Mouse (Mus musculus): ENCODE data around the gene Ube2b. TPM values are rescaled to one million over a fixed set of nuclear protein-coding genes. Genes with fewer than 3 reads are reported as not detected.

Ube2b gene
- polyA plus RNA-seq (2015; fragmentation: Nextera tagmentation; extraction: Ambion mirVana): 189 and 212 TPM in 2 replicates

GRCm38 (mm10) chr11:52000290-52000962 lies at the start of gene Ube2b:
Gene Ube2b (minus strand): TSS chr11:52000762.
- Histone ChIP-seq H3K4me2 (replicated peaks) (peak within 1 kb of the TSS; percentile 75), H3K4me3 (replicated peaks) (peak within 1 kb of the TSS; percentile 97), H3K27ac (peak within 1 kb of the TSS; percentile 96), H3K4me1 (replicated peaks) (peaks cover 15% of the 10 kb centered on the region), H3K27me3 (replicated peaks) (no peaks in the 10 kb centered on the region), H3K36me3 (peaks cover 16% of the 10 kb centered on the region), H3K9ac (peak within 1 kb of the TSS; percentile 95), H3K9me3 (no peaks in the 10 kb centered on the region)
- peak; percentile 82 for ATAC-seq
- WGBS: under 1% methylated on average over 59 of the region's 63 CpGs

GRCm38 (mm10) chr11:52046446-52047165 lies 46.0 kb upstream of the Ube2b start:
- Histone ChIP-seq H3K27ac (no peak overlapping the region), H3K4me2 (replicated peaks) (no peak overlapping the region), H3K9ac (no peak overlapping the region), H3K9me3 (no peaks in the 10 kb centered on the region), H3K4me1 (replicated peaks) (no peaks in the 10 kb centered on the region), H3K36me3 (no peaks in the 10 kb centered on the region), H3K27me3 (replicated peaks) (no peaks in the 10 kb centered on the region), H3K4me3 (replicated peaks) (no peak overlapping the region)
- WGBS: 48% methylated on average over 4 of the region's 4 CpGs
- ATAC-seq: no peak

GRCm38 (mm10) chr11:52044156-52044555 lies 43.6 kb upstream of the Ube2b start:
- Histone ChIP-seq H3K27ac (no peak overlapping the region), H3K9ac (no peak overlapping the region)
- ATAC-seq: no peak

GRCm38 (mm10) chr11:52043224-52043623 lies 42.7 kb upstream of the Ube2b start:
- no peak overlapping the region for H3K27ac ChIP-seq
- no peaks in the 10 kb centered on the region for H3K36me3 ChIP-seq
- H3K4me1 ChIP-seq (replicated peaks): no peaks in the 10 kb centered on the region
- H3K4me2 ChIP-seq (replicated peaks): no peak overlapping the region
- no peak for ATAC-seq
- 79% methylated on average over 3 of the region's 3 CpGs for WGBS
- no peak overlapping the region for H3K9ac ChIP-seq
- no peaks in the 10 kb centered on the region for H3K9me3 ChIP-seq
- no peaks in the 10 kb centered on the region for H3K27me3 ChIP-seq (replicated peaks)
- no peak overlapping the region for H3K4me3 ChIP-seq (replicated peaks)

More at GRCm38 (mm10) chr11:52044156-52044555, 43.6 kb upstream of the Ube2b start:
- H3K27me3 ChIP-seq (replicated peaks): no peaks in the 10 kb centered on the region
- no peaks in the 10 kb centered on the region for H3K36me3 ChIP-seq
- no peak overlapping the region for H3K4me2 ChIP-seq (replicated peaks)
- H3K9me3 ChIP-seq: no peaks in the 10 kb centered on the region
- no peaks in the 10 kb centered on the region for H3K4me1 ChIP-seq (replicated peaks)
- H3K4me3 ChIP-seq (replicated peaks): no peak overlapping the region

GRCm38 (mm10) chr11:52037659-52038058 lies 37.1 kb upstream of the Ube2b start:
- H3K27me3 ChIP-seq (replicated peaks): no peaks in the 10 kb centered on the region
- no peak overlapping the region for H3K9ac ChIP-seq
- peak; percentile 47; the same call in 1 of the 2 replicates for ATAC-seq
- no peak overlapping the region for H3K4me2 ChIP-seq (replicated peaks)
- 43% methylated on average over 3 of the region's 3 CpGs for WGBS
- H3K4me3 ChIP-seq (replicated peaks): no peak overlapping the region
- H3K9me3 ChIP-seq: no peaks in the 10 kb centered on the region
- H3K4me1 ChIP-seq (replicated peaks): no peaks in the 10 kb centered on the region
- no peak overlapping the region for H3K27ac ChIP-seq
- H3K36me3 ChIP-seq: no peaks in the 10 kb centered on the region

- H3K27ac ChIP-seq: no peak overlapping the region
- H3K36me3 ChIP-seq: no peaks in the 10 kb centered on the region
- H3K4me1 ChIP-seq (replicated peaks): no peaks in the 10 kb centered on the region
- H3K27me3 ChIP-seq (replicated peaks): no peaks in the 10 kb centered on the region
- no peak overlapping the region for H3K9ac ChIP-seq
- 56% methylated on average over 3 of the region's 3 CpGs for WGBS
- no peak overlapping the region for H3K4me3 ChIP-seq (replicated peaks)
- no peak overlapping the region for H3K4me2 ChIP-seq (replicated peaks)
- ATAC-seq: no peak
- no peaks in the 10 kb centered on the region for H3K9me3 ChIP-seq
These were observed 35.3 kb upstream of the Ube2b start for GRCm38 (mm10) chr11:52035905-52036304.

GRCm38 (mm10) chr11:52033953-52034352 lies 33.4 kb upstream of the Ube2b start:
- H3K9ac ChIP-seq: no peak overlapping the region
- H3K27me3 ChIP-seq (replicated peaks): no peaks in the 10 kb centered on the region
- no peak for ATAC-seq
- no peak overlapping the region for H3K4me3 ChIP-seq (replicated peaks)
- 84% methylated on average over 1 of the region's 1 CpGs for WGBS
- no peaks in the 10 kb centered on the region for H3K4me1 ChIP-seq (replicated peaks)
- H3K9me3 ChIP-seq: no peaks in the 10 kb centered on the region
- H3K36me3 ChIP-seq: no peaks in the 10 kb centered on the region
- H3K4me2 ChIP-seq (replicated peaks): no peak overlapping the region
- H3K27ac ChIP-seq: no peak overlapping the region

GRCm38 (mm10) chr11:52032356-52032755 lies 31.8 kb upstream of the Ube2b start:
- H3K4me2 ChIP-seq (replicated peaks): no peak overlapping the region
- ATAC-seq: no peak
- WGBS: 60% methylated on average over 8 of the region's 8 CpGs
- H3K9me3 ChIP-seq: no peaks in the 10 kb centered on the region
- no peak overlapping the region for H3K4me3 ChIP-seq (replicated peaks)
- no peaks in the 10 kb centered on the region for H3K36me3 ChIP-seq
- H3K27me3 ChIP-seq (replicated peaks): no peaks in the 10 kb centered on the region
- H3K27ac ChIP-seq: no peak overlapping the region
- H3K9ac ChIP-seq: no peak overlapping the region
- H3K4me1 ChIP-seq (replicated peaks): no peaks in the 10 kb centered on the region

- no peak overlapping the region for H3K9ac ChIP-seq
- H3K36me3 ChIP-seq: no peaks in the 10 kb centered on the region
- whole genome bisulfite sequencing: 72% methylated on average over 9 of the region's 9 CpGs
- no peaks in the 10 kb centered on the region for H3K9me3 ChIP-seq
- no peak overlapping the region for H3K4me2 ChIP-seq (replicated peaks)
- no peaks in the 10 kb centered on the region for H3K27me3 ChIP-seq (replicated peaks)
- no peak overlapping the region for H3K4me3 ChIP-seq (replicated peaks)
- no peaks in the 10 kb centered on the region for H3K4me1 ChIP-seq (replicated peaks)
- no peak for ATAC-seq
- no peak overlapping the region for H3K27ac ChIP-seq
These were observed 17.7 kb upstream of the Ube2b start for GRCm38 (mm10) chr11:52018217-52018616.

- H3K4me2 ChIP-seq (replicated peaks): no peak overlapping the region
- no peaks in the 10 kb centered on the region for H3K4me1 ChIP-seq (replicated peaks)
- ATAC-seq: no peak
- H3K9me3 ChIP-seq: no peaks in the 10 kb centered on the region
- H3K4me3 ChIP-seq (replicated peaks): no peak overlapping the region
- no peak overlapping the region for H3K27ac ChIP-seq
- H3K36me3 ChIP-seq: no peaks in the 10 kb centered on the region
- no peaks in the 10 kb centered on the region for H3K27me3 ChIP-seq (replicated peaks)
- no peak overlapping the region for H3K9ac ChIP-seq
- WGBS: 81% methylated on average over 5 of the region's 5 CpGs
These were observed 11.0 kb upstream of the Ube2b start for GRCm38 (mm10) chr11:52011541-52011940.

GRCm38 (mm10) chr11:52011011-52011410 lies 10.4 kb upstream of the Ube2b start:
- Histone ChIP-seq H3K27ac (no peak overlapping the region), H3K36me3 (no peaks in the 10 kb centered on the region), H3K27me3 (replicated peaks) (no peaks in the 10 kb centered on the region), H3K9me3 (no peaks in the 10 kb centered on the region), H3K4me1 (replicated peaks) (0 out of 2 replicates have a peak, but pooled peaks cover 3% of the 10 kb centered on the region), H3K4me3 (replicated peaks) (no peak overlapping the region), H3K4me2 (replicated peaks) (no peak overlapping the region), H3K9ac (no peak overlapping the region)
- ATAC-seq: no peak
- 87% methylated on average over 11 of the region's 11 CpGs for WGBS

GRCm38 (mm10) chr11:52005586-52005985 lies 5.0 kb upstream of the Ube2b start:
- Histone ChIP-seq H3K4me3 (replicated peaks) (no peak overlapping the region), H3K4me1 (replicated peaks) (peaks cover 11% of the 10 kb centered on the region; the same call in 1 of the 2 replicates), H3K27me3 (replicated peaks) (no peaks in the 10 kb centered on the region), H3K27ac (no peak overlapping the region), H3K36me3 (no peaks in the 10 kb centered on the region), H3K4me2 (replicated peaks) (no peak overlapping the region), H3K9ac (no peak overlapping the region), H3K9me3 (no peaks in the 10 kb centered on the region)
- no peak for ATAC-seq
- 37% methylated on average over 2 of the region's 2 CpGs for WGBS

All from intestine, embryonic 15.5 days (tissue).